Mouse (Mus musculus) adrenal gland, adult (tissue): ENCODE measurements around the gene Serinc4.

Source experiments
- DNase-seq, 2 experiments: peaks; one replicate each; pipeline ENCODE4 v3.0.0; 2022 to 2023; ENCODE audit warnings: low spot score in 1 of 2; ENCODE audit not compliant: inconsistent age in 2 of 2

Serinc4 gene

GRCm38 (mm10) chr2:121448136-121448535 is 8.4 kb downstream of the Serinc4 start:
- peak; percentile 54 to 84 for DNase-seq

GRCm38 (mm10) chr2:121447006-121447405 is 9.6 kb downstream of the Serinc4 start:
- DNase-seq = peak in 1 of 2 experiments; percentile 48

DNA sequence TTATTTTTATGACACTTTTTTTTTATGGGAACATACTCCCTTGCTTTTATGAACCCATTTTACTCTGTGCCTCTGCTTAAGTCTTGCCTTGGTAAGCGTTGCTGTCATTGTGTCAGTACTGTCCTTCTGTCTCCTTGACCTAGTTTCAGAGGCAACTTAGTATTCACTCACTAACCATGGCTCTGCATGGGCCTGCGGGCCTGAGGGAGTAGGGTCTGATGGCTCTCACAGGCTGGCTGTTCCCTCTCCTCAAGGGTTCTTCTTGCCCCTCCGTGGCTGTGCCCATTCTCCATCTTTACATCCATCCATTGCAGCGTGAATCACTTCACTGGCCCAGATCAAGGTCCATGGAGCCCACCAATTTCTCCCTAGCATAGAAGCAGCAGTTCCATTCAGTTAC is 10.1 kb downstream of the Serinc4 start:
- peak; percentile 30 to 67 for DNase-seq

DNA sequence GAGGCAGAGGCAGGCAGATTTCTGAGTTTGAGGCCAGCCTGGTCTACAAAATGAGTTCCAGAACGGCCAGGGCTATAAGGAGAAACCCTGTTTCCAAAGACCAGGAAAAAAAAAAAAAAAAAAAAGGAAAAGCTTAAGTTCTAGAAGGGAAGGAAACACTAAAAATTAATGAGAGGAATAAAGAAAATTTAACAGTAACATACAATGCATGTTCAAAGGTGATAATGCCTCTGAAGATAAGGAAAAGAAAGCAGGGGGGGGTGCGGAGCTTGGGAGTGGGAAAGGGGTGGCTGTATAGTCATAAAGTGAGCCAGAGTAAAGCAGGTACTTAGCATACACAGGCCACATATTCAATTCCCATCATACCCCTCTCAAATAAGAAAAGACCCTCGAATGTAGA is 11.5 kb downstream of the Serinc4 start:
- DNase-seq = no peak

DNA sequence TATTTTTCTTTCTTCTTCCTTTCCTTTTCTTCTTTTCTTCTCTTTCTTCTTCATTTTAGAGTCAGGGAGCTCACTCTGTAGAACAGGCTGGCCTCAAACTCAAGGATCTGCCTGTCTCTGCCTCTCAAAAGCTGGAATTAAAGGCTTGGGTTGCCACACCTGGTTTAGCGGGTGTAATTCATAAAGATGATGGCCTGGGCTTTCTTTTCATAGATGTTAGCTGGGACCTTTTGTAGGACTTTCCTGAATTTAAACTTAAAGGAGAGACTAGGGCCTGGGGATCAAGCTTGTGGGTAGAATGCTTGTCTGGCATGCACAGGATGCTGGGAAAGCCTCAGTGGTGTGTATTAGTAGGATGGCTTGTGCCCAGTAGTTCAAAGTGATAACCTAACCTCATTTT is 12.4 kb downstream of the Serinc4 start, which contains the start of gene Ell3:
Ell3 (minus strand) TSS at position 101 of the 400 bp plus-strand sequence.
- DNase-seq = no peak

GRCm38 (mm10) chr2:121443068-121443349 is 13.6 kb downstream of the Serinc4 start:
- peak in 1 of 2 experiments; percentile 30 for DNase-seq

- DNase-seq = peak; percentile 79 to 94
These were observed 14.1 kb downstream of the Serinc4 start for GRCm38 (mm10) chr2:121442259-121443067.

DNA sequence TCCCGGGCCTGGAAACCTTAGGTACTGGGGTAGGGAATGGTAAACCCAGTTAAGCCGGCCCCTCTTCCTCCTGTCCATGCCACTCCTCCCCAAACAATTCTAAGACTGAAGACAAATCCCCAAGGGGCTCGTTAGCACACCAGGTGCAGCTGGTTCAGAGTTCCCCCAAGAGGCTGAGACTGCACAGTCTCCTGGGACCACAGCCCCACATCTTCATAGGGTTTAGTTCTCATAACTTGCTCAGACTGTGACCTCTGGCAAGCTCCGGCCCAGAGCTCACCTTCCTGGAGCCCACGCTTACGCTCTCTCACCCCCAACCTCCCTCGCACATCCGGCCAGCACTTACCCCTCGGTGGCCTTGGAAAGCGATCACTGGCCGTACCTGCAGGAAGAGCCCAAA is 14.8 kb downstream of the Serinc4 start:
- DNase-seq = peak in 1 of 2 experiments; percentile 41

DNA sequence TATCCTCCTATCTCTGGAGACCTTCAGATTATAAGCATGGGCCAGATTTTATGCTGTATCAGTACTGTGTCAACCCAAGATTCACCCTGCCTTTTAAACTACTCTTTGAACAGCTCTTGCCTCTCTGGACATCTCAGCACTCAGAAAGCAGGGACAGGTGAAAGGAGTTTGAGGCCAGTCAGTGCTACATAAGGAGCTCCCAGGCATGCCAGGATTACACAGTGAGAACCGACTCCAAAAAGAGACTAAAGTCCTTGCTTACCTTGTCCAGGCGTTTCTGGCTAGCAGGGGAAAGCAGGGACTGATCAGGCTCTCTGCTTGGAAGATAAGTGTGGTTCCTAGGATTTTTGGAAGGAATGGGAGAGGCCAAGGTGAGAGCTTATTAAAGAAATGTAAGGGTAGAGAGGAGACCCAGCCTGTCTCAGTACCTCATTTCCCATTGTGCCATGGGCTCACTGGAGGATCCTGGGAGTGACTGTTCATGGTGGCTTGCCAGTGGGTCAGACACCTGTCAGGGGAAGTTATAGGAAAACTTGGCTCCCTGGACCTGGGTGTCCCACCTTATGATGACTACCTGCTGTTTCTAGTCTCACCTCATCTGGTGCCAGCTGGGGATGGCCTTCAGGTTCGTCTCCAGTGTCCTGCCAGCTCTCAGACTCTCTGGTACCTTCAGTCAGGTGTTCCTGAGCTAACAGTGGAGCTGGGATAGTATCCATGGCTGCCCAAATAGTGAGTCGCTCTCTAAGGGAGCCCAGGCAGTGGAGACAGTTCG is 15.6 kb downstream of the Serinc4 start:
- DNase-seq = no peak

- DNase-seq = no peak
These were observed 16.8 kb downstream of the Serinc4 start for GRCm38 (mm10) chr2:121439746-121440145.

DNA sequence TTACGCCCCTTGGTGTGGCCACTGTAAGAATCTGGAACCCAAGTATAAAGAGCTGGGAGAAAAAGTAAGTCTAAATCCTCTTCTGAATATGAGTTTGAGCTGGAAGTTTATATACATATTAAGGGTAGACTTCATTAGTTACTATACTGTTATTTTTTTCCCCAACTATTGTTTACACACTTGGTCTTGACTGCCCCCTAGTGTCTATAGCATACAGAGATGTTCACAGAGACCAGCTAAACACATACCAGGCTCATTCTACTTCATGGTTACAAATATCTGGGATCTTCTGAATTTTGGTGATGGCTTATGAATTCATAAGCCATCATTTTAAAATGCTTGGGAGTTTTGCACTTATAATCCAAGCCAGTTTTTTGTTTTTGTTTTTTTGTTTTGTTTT is 21.7 kb downstream of the Serinc4 start:
- no peak for DNase-seq

GRCm38 (mm10) chr2:121425890-121426289 is 30.7 kb downstream of the Serinc4 start:
- DNase-seq = no peak

DNA sequence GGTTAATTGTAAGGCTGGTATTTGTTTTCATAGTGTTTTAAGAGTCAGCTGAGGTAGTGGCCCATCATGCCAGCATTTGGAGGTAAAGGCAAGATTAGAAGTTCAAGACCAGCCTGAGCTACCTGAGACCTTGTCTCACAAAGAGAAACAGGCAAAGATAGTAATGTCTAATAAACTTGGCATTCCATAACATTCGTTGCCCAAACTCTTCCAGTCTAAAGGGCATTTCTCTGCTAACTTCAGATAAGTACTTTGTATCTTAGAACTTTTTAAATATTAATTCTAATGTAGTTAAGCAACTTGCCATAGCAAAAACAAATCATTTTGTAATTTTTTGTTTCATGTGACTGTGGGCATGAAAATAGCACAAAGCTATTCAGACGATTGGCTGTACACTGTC is 33.4 kb downstream of the Serinc4 start:
- DNase-seq = no peak

- DNase-seq = no peak
These were observed 38.1 kb downstream of the Serinc4 start for GRCm38 (mm10) chr2:121418476-121418875.

GRCm38 (mm10) chr2:121416356-121416755 is 40.2 kb downstream of the Serinc4 start:
- no peak for DNase-seq

GRCm38 (mm10) chr2:121415591-121415990 is 41.0 kb downstream of the Serinc4 start:
- no peak for DNase-seq

GRCm38 (mm10) chr2:121415103-121415502 is 41.5 kb downstream of the Serinc4 start:
- peak in 1 of 2 experiments; percentile 50 for DNase-seq

GRCm38 (mm10) chr2:121414139-121414685 is 42.4 kb downstream of the Serinc4 start:
- peak; percentile 59 to 84 for DNase-seq

GRCm38 (mm10) chr2:121413387-121414042 is 43.1 kb downstream of the Serinc4 start, which contains the start of the genes Pdia3 and Catsper2:
Gene Pdia3, plus strand, starts transcription at chr2:121413775.
Gene Catsper2, minus strand, starts transcription at chr2:121413792.
- peak; percentile 98 to 99 for DNase-seq

- peak in 1 of 2 experiments; percentile 68 for DNase-seq
These were observed 43.7 kb downstream of the Serinc4 start for GRCm38 (mm10) chr2:121412843-121413386.

GRCm38 (mm10) chr2:121408160-121408559 is 48.4 kb downstream of the Serinc4 start:
- DNase-seq = peak; percentile 37 to 70
